Mouse (Mus musculus) hindbrain, embryonic 14.5 days (tissue): ENCODE data around the gene Pigf. TPM values are rescaled to one million over a fixed set of nuclear protein-coding genes. Genes with fewer than 3 reads are reported as not detected.

ENCODE experiments used
- ATAC-seq: fragments of 200-750 bp; cut with Nextera tagmentation; 2 replicates; pipeline ENCODE4 v1.8.0; 2017; ENCODE audit warnings: moderate number of reproducible peaks, mild to moderate bottlenecking, moderate TSS enrichment, moderate library complexity; ENCODE audit not compliant: low FRiP score
- DNase-seq: peaks from one replicate; pipeline ENCODE4 v3.0.0-alpha.2; 2015; ENCODE audit warnings: low spot score
- H3K27ac ChIP-seq: fragments of 300-500 bp; sonication (generic); 2 replicates; pipeline ENCODE4 v1.5.1; 2014; ENCODE audit warnings: mild to moderate bottlenecking, moderate library complexity
- H3K27me3 ChIP-seq: fragments of 300-500 bp; sonication (generic); 2 replicates; pipeline ENCODE4 v1.6.1; 2014; ENCODE audit warnings: mild to moderate bottlenecking, low read length, mixed read lengths; ENCODE audit not compliant: control insufficient read depth, insufficient read depth
- H3K36me3 ChIP-seq: fragments of 300-500 bp; sonication (generic); replicated peaks from 2 replicates; pipeline ENCODE4 v1.6.1; 2014; ENCODE audit not compliant: control insufficient read depth, insufficient read depth
- H3K4me1 ChIP-seq: fragments of 300-500 bp; sonication (generic); replicated peaks from 2 replicates; pipeline ENCODE4 v1.6.1; 2014; ENCODE audit warnings: antibody characterized with exemption, low read length, mixed read lengths; ENCODE audit not compliant: control insufficient read depth, insufficient read depth
- H3K4me2 ChIP-seq: fragments of 300-500 bp; sonication (generic); replicated peaks from 2 replicates; pipeline ENCODE4 v1.6.1; 2014; ENCODE audit warnings: mild to moderate bottlenecking, moderate library complexity
- H3K4me3 ChIP-seq: fragments of 300-500 bp; sonication (generic); replicated peaks from 2 replicates; pipeline ENCODE4 v1.5.1; 2014; ENCODE audit warnings: mild to moderate bottlenecking, low read length
- H3K9ac ChIP-seq: fragments of 300-500 bp; sonication (generic); 2 replicates; pipeline ENCODE4 v1.6.1; 2014
- H3K9me3 ChIP-seq: fragments of 300-500 bp; sonication (generic); 2 replicates; pipeline ENCODE4 v1.6.1; 2016; ENCODE audit warnings: low read length; ENCODE audit not compliant: control insufficient read depth
- WGBS: fragments of 180-500 bp; shearing (Covaris S2); extraction: QIAGEN DNeasy Blood & Tissue Kit; methylation state at CpG from one replicate; pipeline ENCODE4 v1.1.7; 2014; 5-methylcytosine and 5-hydroxymethylcytosine counted together
- polyA plus RNA-seq: library from polyadenylated mRNA; unstranded; fragments of >200 nt; fragmentation: Nextera tagmentation; extraction: Ambion mirVana; gene quantifications from 2 replicates; pipeline ENCODE4 v1.2.1, GENCODE M21; 2014

The Pigf gene
- polyA plus RNA-seq, 1 experiment from 2014 or later: 35.5 TPM

DNA sequence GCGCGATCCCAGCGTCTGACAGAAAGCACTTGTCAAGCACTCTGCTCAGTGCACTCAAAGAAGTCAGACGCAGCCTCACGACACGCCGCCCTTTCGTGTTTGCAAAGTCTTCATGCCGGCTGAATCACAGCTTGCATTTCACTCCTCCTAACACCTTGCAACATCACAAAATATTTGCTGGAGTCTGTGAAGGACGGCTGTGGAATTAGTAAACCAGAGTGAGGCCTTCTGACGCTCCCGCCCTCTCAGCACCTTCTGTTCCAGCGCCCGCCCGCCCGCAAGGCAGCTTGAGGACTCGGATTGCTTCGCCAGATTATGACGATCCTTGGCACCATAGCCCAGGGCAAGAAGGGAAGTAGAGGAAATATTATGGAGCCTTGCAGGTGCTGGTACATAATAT is 16.5 kb upstream of the Pigf start:
- WGBS: 69% methylated on average over 19 of the region's 19 CpGs
- Histone ChIP-seq H3K4me1 (no peaks in the 10 kb centered on the region), H3K4me3 (no peak overlapping the region), H3K9ac (no peak overlapping the region), H3K27me3 (no peaks in the 10 kb centered on the region), H3K4me2 (no peak overlapping the region), H3K9me3 (no peaks in the 10 kb centered on the region), H3K27ac (no peak overlapping the region), H3K36me3 (peaks cover 15% of the 10 kb centered on the region)
- DNase-seq (no peak), ATAC-seq (no peak)

DNA sequence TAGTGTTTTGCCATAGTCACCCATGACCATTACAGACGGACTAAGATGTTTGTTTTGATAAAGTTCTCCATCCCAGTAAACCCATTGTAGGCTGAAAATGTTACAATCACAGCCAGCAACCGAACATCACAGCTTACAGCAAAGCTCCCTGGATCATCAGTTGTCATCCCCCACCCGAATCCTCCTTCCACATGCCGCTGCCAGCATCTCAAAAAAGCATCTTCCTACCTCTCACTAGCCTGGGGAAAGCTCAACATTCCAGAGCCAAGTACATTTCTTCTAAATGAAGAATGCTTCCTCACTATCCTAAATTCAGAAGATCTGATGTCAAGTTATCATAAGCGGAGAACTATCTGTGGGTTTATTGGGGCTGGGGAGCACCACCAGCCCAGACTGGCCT is 13.3 kb upstream of the Pigf start:
- H3K4me3 ChIP-seq: no peak overlapping the region
- H3K9ac ChIP-seq: no peak overlapping the region
- WGBS: 94% methylated on average over 5 of the region's 5 CpGs
- H3K36me3 ChIP-seq: peaks cover 41% of the 10 kb centered on the region
- no peak overlapping the region for H3K27ac ChIP-seq
- no peaks in the 10 kb centered on the region for H3K4me1 ChIP-seq
- ATAC-seq: no peak
- DNase-seq: no peak
- H3K4me2 ChIP-seq: no peak overlapping the region
- no peaks in the 10 kb centered on the region for H3K27me3 ChIP-seq
- no peaks in the 10 kb centered on the region for H3K9me3 ChIP-seq

DNA sequence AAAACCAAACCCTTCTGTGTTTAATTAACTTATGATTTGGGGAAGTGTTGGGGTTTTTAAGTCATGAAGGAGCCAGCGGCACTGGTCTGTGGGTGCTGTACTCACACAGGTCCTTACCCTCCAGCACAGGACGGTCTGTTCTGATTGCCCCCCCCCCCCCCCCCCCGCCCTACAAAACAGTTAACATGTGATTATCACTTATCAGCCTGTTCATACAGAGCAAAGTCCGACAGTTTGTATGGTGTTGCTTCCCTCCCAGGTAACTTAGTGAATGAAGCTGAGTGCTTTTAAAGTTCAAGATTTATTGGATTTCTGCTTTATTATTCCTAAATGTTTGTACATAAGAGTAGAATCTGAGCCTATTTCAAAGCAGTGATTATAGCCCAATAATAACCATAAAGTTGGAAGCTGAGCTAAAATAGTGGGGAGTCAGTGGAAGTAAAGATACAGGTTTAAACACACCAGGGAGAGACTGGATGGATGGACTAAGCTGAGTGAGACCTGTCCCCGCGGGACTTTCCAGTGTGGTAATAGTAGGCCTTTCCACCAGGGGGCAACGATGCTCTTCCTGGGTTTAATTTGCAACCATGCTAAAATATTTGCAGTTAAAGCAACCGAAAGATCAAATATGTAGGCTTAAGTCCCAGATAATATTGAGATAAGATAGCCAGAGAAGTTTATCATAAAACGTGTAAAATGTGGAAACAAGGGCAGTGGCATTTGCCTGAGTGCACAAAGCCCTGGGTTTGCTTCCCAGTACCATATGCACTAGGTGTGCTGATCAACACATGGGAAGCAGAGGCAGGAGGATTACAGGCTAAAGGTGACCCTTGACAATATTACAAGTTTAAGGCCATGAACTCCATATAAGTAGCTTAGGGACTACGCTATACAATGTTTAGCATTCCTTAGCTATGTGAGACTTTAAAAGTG is 11.2 kb upstream of the Pigf start:
- peak; percentile 58 for DNase-seq
- no peaks in the 10 kb centered on the region for H3K27me3 ChIP-seq
- no peak overlapping the region for H3K9ac ChIP-seq
- no peaks in the 10 kb centered on the region for H3K9me3 ChIP-seq
- H3K4me1 ChIP-seq: no peaks in the 10 kb centered on the region
- H3K27ac ChIP-seq: no peak overlapping the region
- 68% methylated on average over 10 of the region's 10 CpGs for WGBS
- ATAC-seq: no peak
- no peak overlapping the region for H3K4me2 ChIP-seq
- H3K4me3 ChIP-seq: no peak overlapping the region
- H3K36me3 ChIP-seq: peaks cover 58% of the 10 kb centered on the region

DNA sequence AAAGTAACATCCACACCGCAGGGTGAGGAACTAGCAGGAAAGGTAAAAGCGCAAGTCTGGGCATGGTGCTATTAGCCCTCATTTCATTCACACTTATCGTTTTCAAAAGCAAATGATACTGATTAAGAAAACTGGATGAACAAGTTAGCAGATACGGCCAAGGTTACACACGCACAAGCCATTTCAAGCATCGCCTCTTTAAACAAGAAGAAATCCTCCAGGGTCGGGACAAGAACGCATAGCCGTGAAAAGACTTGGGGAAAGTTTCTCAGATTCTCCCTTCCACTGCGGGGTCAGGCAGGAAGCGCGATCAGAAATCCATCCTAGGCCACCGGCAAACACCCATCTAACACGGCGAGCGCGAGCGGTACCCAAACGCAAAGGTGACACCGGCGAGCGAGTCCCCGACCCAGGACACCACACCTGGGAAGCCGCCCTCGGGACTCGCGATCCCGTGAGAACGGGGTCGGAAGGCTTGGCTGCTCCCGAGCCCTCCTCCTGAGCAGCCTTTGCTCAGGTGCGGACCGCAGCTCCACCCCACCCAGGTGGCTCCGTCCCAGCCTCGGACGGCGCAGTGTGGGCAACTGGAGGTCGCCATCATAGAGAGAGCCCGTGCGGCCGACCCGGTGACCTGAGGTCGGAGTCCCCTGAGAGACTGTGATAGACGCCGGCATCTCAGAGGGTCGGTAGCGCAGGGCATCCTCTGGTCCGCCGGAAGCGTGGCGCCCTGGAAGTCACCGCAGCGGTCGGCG is 539 bp downstream of the Pigf start:
- peak overlapping the region; percentile 83 for H3K4me3 ChIP-seq
- WGBS: 1% methylated on average over 55 of the region's 55 CpGs
- H3K36me3 ChIP-seq: peaks cover 12% of the 10 kb centered on the region
- DNase-seq: no peak
- H3K27ac ChIP-seq: no peak overlapping the region
- no peaks in the 10 kb centered on the region for H3K9me3 ChIP-seq
- no peaks in the 10 kb centered on the region for H3K27me3 ChIP-seq
- peak overlapping the region; percentile 92 for H3K4me2 ChIP-seq
- peak; percentile 80; the same call in 1 of the 2 replicates for ATAC-seq
- peaks cover 15% of the 10 kb centered on the region for H3K4me1 ChIP-seq
- peak overlapping the region; percentile 73 for H3K9ac ChIP-seq

DNA sequence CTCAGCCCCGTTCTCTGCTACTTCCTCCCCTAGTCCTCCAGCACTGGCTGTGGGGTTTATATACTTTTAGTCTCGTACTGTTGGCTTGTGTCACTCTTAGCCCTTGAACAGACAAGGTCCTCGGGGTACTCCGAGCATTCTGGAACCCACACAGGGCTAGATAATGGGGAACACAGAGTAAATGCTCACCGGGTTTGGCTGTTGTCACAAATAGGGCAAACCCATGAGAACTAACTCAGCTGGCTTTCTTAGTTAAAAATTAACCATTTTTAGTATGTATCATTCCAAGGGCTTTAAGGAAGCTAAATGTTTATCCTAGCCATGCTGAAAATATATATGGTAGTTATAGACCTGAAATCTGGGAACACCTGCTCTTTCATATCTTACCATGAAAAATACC is 5.5 kb downstream of the Pigf start:
- 95% methylated on average over 5 of the region's 5 CpGs for WGBS
- H3K4me1 ChIP-seq: peaks cover 5% of the 10 kb centered on the region; the same call in 1 of the 2 replicates
- H3K4me3 ChIP-seq: no peak overlapping the region
- ATAC-seq: no peak
- H3K27ac ChIP-seq: no peak overlapping the region
- H3K9ac ChIP-seq: no peak overlapping the region
- no peaks in the 10 kb centered on the region for H3K9me3 ChIP-seq
- H3K36me3 ChIP-seq: peaks cover 12% of the 10 kb centered on the region
- no peak for DNase-seq
- no peak overlapping the region for H3K4me2 ChIP-seq
- no peaks in the 10 kb centered on the region for H3K27me3 ChIP-seq

DNA sequence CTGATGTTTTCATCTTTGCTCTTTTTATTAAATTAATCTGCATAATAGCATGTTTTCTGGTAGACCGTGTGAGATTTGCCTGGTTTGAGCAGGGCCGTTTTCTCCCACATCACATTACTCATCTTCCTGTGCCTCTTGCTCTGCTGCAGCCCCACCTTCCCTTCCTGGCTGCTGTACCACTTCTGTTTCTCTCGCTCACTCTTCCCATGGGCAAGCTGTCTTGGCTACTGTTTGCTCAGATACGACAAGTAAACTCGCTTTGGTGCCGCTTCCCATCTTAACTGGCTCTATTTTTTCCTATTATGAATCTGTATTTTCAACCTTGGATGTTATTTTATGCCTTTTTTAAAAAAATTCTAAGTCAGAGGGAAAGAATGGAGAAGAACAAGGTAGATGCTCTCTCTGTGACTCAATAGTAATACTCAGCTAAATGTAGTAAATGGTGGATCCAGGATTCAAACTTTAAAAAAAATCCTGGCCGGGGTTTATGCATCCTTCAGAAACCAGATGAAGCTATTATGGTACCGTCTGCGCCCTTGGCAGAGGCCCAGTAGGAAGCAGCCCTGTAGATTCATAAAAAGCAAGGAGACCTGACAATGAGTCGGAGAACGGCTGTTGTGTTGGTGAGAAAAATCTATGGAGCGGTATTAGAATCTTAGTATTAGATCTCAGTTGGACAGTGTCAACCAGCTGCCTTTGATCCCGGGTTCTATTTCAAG is 13.7 kb downstream of the Pigf start:
- no peak overlapping the region for H3K4me3 ChIP-seq
- H3K4me1 ChIP-seq: no peaks in the 10 kb centered on the region
- no peak overlapping the region for H3K4me2 ChIP-seq
- H3K9ac ChIP-seq: no peak overlapping the region
- WGBS: 80% methylated on average over 13 of the region's 13 CpGs
- DNase-seq (peak; percentile 49), ATAC-seq (no peak)
- H3K36me3 ChIP-seq: peaks cover 9% of the 10 kb centered on the region; the same call in 1 of the 2 replicates
- peak overlapping the region; percentile 20; the same call in 1 of the 2 replicates for H3K27ac ChIP-seq
- H3K9me3 ChIP-seq: no peaks in the 10 kb centered on the region
- H3K27me3 ChIP-seq: no peaks in the 10 kb centered on the region

DNA sequence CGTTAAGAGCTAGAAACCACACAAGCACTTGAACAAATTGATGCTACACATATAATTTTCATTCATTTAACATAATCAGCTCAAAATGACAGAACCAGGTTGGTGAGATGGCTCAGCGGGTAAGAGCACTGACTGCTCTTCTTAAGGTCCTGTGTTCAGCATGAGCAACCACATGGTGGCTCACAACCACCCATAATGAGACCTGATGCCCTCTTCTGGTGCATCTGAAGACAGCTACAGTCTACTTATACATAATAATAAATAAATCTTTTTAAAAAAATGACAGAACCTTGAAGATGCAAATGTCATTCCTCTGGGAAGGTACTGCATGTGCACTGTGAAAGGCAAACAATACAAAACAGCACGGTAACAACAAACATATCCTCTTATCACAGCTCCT is 16.3 kb downstream of the Pigf start:
- DNase-seq (no peak), ATAC-seq (no peak)
- H3K4me1 ChIP-seq: no peaks in the 10 kb centered on the region
- H3K27me3 ChIP-seq: no peaks in the 10 kb centered on the region
- H3K9ac ChIP-seq: no peak overlapping the region
- H3K36me3 ChIP-seq: peaks cover 9% of the 10 kb centered on the region; the same call in 1 of the 2 replicates
- no peaks in the 10 kb centered on the region for H3K9me3 ChIP-seq
- no peak overlapping the region for H3K4me3 ChIP-seq
- 90% methylated on average over 3 of the region's 3 CpGs for WGBS
- H3K4me2 ChIP-seq: no peak overlapping the region
- H3K27ac ChIP-seq: no peak overlapping the region

DNA sequence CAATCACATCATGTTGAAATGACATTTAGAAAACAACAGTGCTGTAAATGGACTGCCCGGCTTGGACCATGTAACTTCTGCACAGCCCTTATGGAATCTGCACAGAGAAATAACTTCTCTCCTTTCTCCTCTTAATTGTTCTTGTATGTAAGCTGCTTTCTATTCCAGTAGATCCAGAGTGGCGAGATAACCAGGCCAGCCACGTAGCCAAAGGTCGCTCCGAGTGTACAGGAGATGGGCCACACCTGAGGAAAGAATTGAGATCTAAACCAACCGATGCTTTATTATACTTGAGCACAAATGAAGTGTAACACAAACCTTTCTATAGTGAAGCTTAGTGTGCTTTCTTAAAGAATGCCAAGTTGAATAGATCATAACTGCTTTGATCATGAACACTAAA is 27.9 kb downstream of the Pigf start:
- H3K36me3 ChIP-seq: 0 out of 2 replicates have a peak, but pooled peaks cover 4% of the 10 kb centered on the region
- no peak overlapping the region for H3K27ac ChIP-seq
- ATAC-seq (no peak), DNase-seq (no peak)
- no peaks in the 10 kb centered on the region for H3K27me3 ChIP-seq
- no peak overlapping the region for H3K4me2 ChIP-seq
- H3K4me1 ChIP-seq: no peaks in the 10 kb centered on the region
- WGBS: 95% methylated on average over 6 of the region's 6 CpGs
- H3K9me3 ChIP-seq: no peaks in the 10 kb centered on the region
- H3K4me3 ChIP-seq: no peak overlapping the region
- no peak overlapping the region for H3K9ac ChIP-seq

DNA sequence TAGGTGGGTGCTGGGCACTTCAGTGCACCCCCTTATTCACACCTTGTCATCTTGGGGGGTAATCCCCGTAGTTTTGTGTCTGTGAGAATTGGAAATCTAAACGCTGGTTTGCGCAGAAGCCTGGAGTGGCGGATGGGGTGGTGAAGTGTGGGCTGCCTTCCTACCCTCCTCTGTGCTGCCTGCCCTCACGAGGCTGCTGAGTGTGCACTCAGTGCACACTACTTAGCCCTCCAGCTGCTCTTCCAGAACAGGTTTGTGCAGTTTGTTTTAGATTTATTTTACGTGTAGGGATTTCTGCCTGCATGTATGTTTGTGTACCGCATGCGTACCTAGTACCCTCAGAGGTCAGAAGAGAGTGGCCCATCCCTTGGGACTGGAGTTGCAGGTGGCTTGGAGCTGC is 33.9 kb downstream of the Pigf start:
- no peak for DNase-seq
- WGBS: 94% methylated on average over 8 of the region's 8 CpGs
- H3K27me3 ChIP-seq: no peaks in the 10 kb centered on the region
- ATAC-seq: no peak
- no peak overlapping the region for H3K27ac ChIP-seq
- H3K4me1 ChIP-seq: peaks cover 9% of the 10 kb centered on the region
- no peak overlapping the region for H3K4me3 ChIP-seq
- H3K9ac ChIP-seq: no peak overlapping the region
- H3K4me2 ChIP-seq: no peak overlapping the region
- no peaks in the 10 kb centered on the region for H3K36me3 ChIP-seq
- H3K9me3 ChIP-seq: no peaks in the 10 kb centered on the region
